Comparison of ENCODE assay signal across 8 mouse cellular contexts in genomic region chr3:129303941-129304340, GRCm38 (mm10). TPM values are rescaled to one million over a fixed set of nuclear protein-coding genes. Genes with fewer than 3 reads are reported as not detected.
DNase-seq lines count a peak whose midpoint lies in the region; ATAC-seq lines count a peak whose summit lies in the region.

No protein-coding gene starts in this region.

- no peak overlapping the region for H3K27ac ChIP-seq in hindbrain, embryonic 10.5 days

- no peaks in the 10 kb centered on the region for H3K4me1 ChIP-seq in hindbrain, embryonic 10.5 days (replicated peaks)

- intact Hi-C loops in heart, postnatal 25 days (cut with DNase I), result loop anchor here (1.0 to 5.0 kb wide), 3 partner anchors 118 to 383 kb away; partner anchors contain the start of gene Elovl6
- intact Hi-C loops in left cerebral cortex, postnatal 10 days (cut with DNase I), result loop anchor here (2.0 kb wide), 1 partner anchor 119 kb away; no protein-coding TSS in a partner anchor

- WGBS in hindbrain, embryonic 10.5 days, result 10% methylated on average over 3 of the region's 3 CpGs

- no peak overlapping the region for H3K4me3 ChIP-seq in hindbrain, embryonic 10.5 days

- H3K36me3 ChIP-seq in hindbrain, embryonic 10.5 days, result no peaks in the 10 kb centered on the region

- H3K9me3 ChIP-seq in hindbrain, embryonic 10.5 days, result no peaks in the 10 kb centered on the region

- peak; percentile 80 for ATAC-seq in common myeloid progenitor, adult 5-6 weeks (replicated peaks; ENCODE audit: low read depth, poor library complexity, severe bottlenecking)

- no peaks in the 10 kb centered on the region for H3K27me3 ChIP-seq in hindbrain, embryonic 10.5 days (ENCODE audit: insufficient read depth, poor library complexity, severe bottlenecking)

- DNase-seq in heart, adult 8-10 months (ENCODE audit: low spot score), result peak; percentile 22
- no peak for DNase-seq in heart, postnatal 25 days (ENCODE audit: low spot score)
- peak; percentile 53 for DNase-seq in testis, postnatal 10 days (ENCODE audit: low spot score)
- no peak for DNase-seq in testis, postnatal 14 days (ENCODE audit: low spot score)
- peak; percentile 23 to 27 for DNase-seq in left cerebral cortex, postnatal 10 days (ENCODE audit: extremely low spot score in 1 of 2, low spot score in 2 of 2)
- DNase-seq in right cerebral cortex, postnatal 4 days, result peak; percentile 28
- DNase-seq in hindbrain, embryonic 10.5 days (ENCODE audit: low spot score), result no peak

RNA-seq across cellular contexts. Expression of gene Enpep, which starts 28.6 kb away (rescaled TPM):
- 1 to 10 TPM; 5.0 to 7.2 (median 6.2) TPM for total RNA-seq in heart, adult 8-10 months (2022)
- total RNA-seq in heart, postnatal 25 days (2021), result 1 to 10 TPM; 6.6 to 8.0 TPM
- not detected in 2 replicates for total RNA-seq in common myeloid progenitor, adult 5-6 weeks (2017)
- total RNA-seq in left cerebral cortex, postnatal 10 days (2021), result 1 to 10 TPM; 1.3 to 2.3 TPM
- polyA plus RNA-seq in hindbrain, embryonic 10.5 days (2016; fragmentation: Nextera tagmentation; extraction: Ambion mirVana), result 0.08 TPM in 1 of 2 replicates, not detected in the other

Comparison
In these comparisons a context has a peak if more than half of its experiments do, and no peak if none do; other contexts are left out.
1. DNase-seq: peak in heart, adult 8-10 months (single experiment), testis, postnatal 10 days (single experiment), left cerebral cortex, postnatal 10 days (2 of 2) and right cerebral cortex, postnatal 4 days (single experiment); none in heart, postnatal 25 days (single experiment), testis, postnatal 14 days (single experiment) and hindbrain, embryonic 10.5 days (single experiment).